Mouse (Mus musculus): Measurements from ENCODE around the gene Dspp.
A peak's percentile ranks its signal among the peaks of the same experiment; 100 is the strongest.

Dspp gene

DNA sequence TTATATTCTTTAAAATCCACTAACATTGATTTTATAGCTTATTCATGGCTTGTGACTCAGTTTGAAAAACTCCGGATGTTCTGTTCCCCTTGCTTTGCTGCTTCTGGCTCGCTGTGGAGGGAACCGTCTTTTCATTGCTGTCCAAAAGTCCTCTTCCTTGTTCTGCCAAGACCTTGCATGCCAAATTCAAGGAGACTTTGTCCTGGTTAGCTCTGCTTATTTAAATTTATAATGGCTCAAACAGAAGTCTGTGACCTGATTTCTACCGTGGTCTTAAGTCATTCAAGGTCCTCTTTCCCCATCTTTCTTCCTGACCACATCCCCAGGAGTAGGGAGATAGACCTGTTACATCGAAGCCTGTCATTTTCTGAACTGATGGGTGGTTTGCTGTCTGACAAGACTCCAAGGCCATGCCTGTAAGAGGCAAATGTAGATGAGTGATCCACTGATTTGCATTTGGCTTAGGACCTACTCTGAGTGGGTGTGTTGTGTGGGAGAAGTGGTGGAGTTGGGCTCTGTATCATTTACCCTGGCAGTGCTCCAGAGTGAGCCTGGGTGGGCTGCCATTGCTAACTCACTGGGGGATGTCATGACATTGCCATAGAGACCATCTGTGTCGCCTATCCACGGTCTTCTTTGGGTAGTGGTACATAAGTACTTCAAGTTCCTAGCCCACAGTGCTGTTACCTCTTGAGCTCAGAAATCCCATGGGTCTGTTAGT is 12.0 kb upstream of the Dspp start:
- no peaks in the 10 kb centered on the region for H3K27me3 ChIP-seq (ENCODE audit: control insufficient read depth, insufficient read depth, low read length, poor library complexity, severe bottlenecking)
- DNase-seq (ENCODE audit: low read depth, low spot score), result no peak
- H3K36me3 ChIP-seq (ENCODE audit: control insufficient read depth, insufficient read depth, low read length, poor library complexity, severe bottlenecking), result no peaks in the 10 kb centered on the region

- Histone ChIP-seq H3K36me3 (ENCODE audit: control insufficient read depth, insufficient read depth, low read length, poor library complexity, severe bottlenecking) (no peaks in the 10 kb centered on the region), H3K27me3 (ENCODE audit: control insufficient read depth, insufficient read depth, low read length, poor library complexity, severe bottlenecking) (no peaks in the 10 kb centered on the region)
- no peak for DNase-seq (ENCODE audit: low read depth, low spot score)
Observed at GRCm38 (mm10) chr5:104160581-104160980, 9.9 kb upstream of the Dspp start.

- DNase-seq (ENCODE audit: low read depth, low spot score), result no peak
- H3K36me3 ChIP-seq (ENCODE audit: control insufficient read depth, insufficient read depth, low read length, poor library complexity, severe bottlenecking), result no peaks in the 10 kb centered on the region
- no peaks in the 10 kb centered on the region for H3K27me3 ChIP-seq (ENCODE audit: control insufficient read depth, insufficient read depth, low read length, poor library complexity, severe bottlenecking)
Observed at GRCm38 (mm10) chr5:104161390-104161789, 9.1 kb upstream of the Dspp start.

- H3K36me3 ChIP-seq (ENCODE audit: control insufficient read depth, insufficient read depth, low read length, poor library complexity, severe bottlenecking), result no peaks in the 10 kb centered on the region
- H3K27me3 ChIP-seq (ENCODE audit: control insufficient read depth, insufficient read depth, low read length, poor library complexity, severe bottlenecking), result no peaks in the 10 kb centered on the region
- DNase-seq (ENCODE audit: low read depth, low spot score), result no peak
Observed at GRCm38 (mm10) chr5:104163536-104163935, 7.0 kb upstream of the Dspp start.

- Histone ChIP-seq H3K36me3 (ENCODE audit: control insufficient read depth, insufficient read depth, low read length, poor library complexity, severe bottlenecking) (no peaks in the 10 kb centered on the region), H3K27me3 (ENCODE audit: control insufficient read depth, insufficient read depth, low read length, poor library complexity, severe bottlenecking) (no peaks in the 10 kb centered on the region)
- no peak for DNase-seq (ENCODE audit: low read depth, low spot score)
Observed at GRCm38 (mm10) chr5:104173094-104173493, 2.6 kb downstream of the Dspp start.

DNA sequence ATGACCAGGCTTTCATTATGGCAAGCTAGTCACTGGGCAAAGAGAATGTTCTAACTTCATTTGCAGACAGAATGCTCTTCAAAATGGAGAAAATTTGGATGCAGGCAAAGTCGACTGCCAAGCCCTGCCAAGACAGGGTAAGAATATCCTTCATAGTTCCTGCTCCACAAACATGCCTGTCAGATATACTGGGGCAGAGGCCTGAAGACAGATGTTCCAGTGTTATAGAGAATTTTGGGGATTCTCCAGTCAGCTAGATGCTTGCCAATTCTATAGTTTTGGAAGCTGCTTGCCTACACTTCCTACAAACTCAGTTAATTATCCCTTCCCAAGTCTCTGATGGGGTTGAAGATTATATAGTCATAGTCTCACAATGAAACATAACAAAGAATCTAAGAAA is 13.2 kb downstream of the Dspp start:
- no peaks in the 10 kb centered on the region for H3K27me3 ChIP-seq (ENCODE audit: control insufficient read depth, insufficient read depth, low read length, poor library complexity, severe bottlenecking)
- H3K36me3 ChIP-seq (ENCODE audit: control insufficient read depth, insufficient read depth, low read length, poor library complexity, severe bottlenecking), result no peaks in the 10 kb centered on the region
- no peak for DNase-seq (ENCODE audit: low read depth, low spot score)

DNA sequence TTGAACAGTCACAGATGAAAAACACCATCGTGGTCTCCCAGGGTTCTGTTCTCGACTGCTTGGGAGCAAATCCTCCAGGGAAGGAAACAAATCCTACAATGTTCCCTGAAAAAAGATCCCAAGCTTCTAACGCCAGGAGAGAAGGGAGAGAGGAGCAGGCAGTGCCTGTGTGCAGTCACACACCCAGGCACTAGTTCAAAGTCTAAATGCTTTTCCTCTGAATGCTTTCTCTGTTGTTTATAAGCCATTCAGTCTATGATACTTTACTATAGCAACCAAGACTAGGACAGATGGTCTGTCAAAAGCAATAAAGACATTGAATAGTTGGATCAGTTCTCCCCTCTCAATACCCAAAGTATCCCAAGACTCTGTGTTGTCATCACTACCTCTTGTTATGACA is 16.8 kb downstream of the Dspp start:
- no peaks in the 10 kb centered on the region for H3K27me3 ChIP-seq (ENCODE audit: control insufficient read depth, insufficient read depth, low read length, poor library complexity, severe bottlenecking)
- DNase-seq (ENCODE audit: low read depth, low spot score), result no peak
- H3K36me3 ChIP-seq (ENCODE audit: control insufficient read depth, insufficient read depth, low read length, poor library complexity, severe bottlenecking), result no peaks in the 10 kb centered on the region

DNA sequence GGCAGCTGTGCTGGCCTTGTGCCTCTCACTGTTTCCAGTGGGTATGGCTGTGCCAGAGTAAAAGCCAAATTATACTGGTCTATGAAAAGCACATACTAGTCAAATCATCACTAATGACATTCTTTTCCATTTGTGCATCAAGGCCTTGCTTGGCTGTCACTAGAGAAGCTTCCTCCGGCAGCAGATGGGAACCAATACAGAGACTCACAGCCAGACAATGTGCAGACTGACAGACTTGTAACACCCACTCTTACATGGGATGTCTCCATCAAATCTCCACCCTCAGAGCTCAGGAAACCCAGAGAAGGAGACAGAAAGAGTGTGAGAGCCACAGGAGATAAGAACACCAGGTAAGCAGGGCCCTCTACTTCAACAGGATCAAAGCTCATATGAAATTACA is 24.6 kb downstream of the Dspp start:
- H3K36me3 ChIP-seq (ENCODE audit: control insufficient read depth, insufficient read depth, low read length, poor library complexity, severe bottlenecking), result no peaks in the 10 kb centered on the region
- DNase-seq (ENCODE audit: low read depth, low spot score), result no peak
- H3K27me3 ChIP-seq (ENCODE audit: control insufficient read depth, insufficient read depth, low read length, poor library complexity, severe bottlenecking), result no peaks in the 10 kb centered on the region

GRCm38 (mm10) chr5:104201153-104201950 is 30.8 kb downstream of the Dspp start:
- Histone ChIP-seq H3K27me3 (ENCODE audit: control insufficient read depth, insufficient read depth, low read length, poor library complexity, severe bottlenecking) (no peaks in the 10 kb centered on the region), H3K36me3 (ENCODE audit: control insufficient read depth, insufficient read depth, low read length, poor library complexity, severe bottlenecking) (no peaks in the 10 kb centered on the region)
- no peak for DNase-seq (ENCODE audit: low read depth, low spot score)

DNA sequence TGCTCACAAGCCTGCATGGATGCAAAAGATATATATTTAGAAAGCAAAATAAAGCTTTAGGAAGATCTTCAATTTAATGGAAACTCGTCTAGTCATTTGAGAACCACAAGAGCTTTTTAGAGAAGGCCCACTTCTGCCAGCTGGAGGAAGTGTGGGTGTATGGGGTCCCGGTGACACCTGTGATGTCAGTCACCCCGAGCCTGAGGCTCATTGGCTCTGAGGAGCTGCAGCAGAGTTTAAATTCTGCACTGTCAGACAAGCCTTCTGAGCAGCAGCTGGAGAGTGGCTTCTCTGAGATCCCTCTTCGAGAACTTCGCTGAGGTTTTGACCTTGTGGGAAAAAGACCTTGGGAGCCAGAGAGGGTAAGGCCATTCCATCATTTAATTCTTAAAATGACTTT is 31.8 kb downstream of the Dspp start, which contains the start of gene Dmp1:
Gene Dmp1 (plus strand): TSS at position 263 of the 400 bp plus-strand sequence.
- Histone ChIP-seq H3K27me3 (ENCODE audit: control insufficient read depth, insufficient read depth, low read length, poor library complexity, severe bottlenecking) (no peaks in the 10 kb centered on the region), H3K36me3 (ENCODE audit: control insufficient read depth, insufficient read depth, low read length, poor library complexity, severe bottlenecking) (no peaks in the 10 kb centered on the region)
- DNase-seq (ENCODE audit: low read depth, low spot score), result no peak

GRCm38 (mm10) chr5:104212531-104212930 is 42.0 kb downstream of the Dspp start:
- no peak for DNase-seq (ENCODE audit: low read depth, low spot score)
- Histone ChIP-seq H3K27me3 (ENCODE audit: control insufficient read depth, insufficient read depth, low read length, poor library complexity, severe bottlenecking) (no peaks in the 10 kb centered on the region), H3K36me3 (ENCODE audit: control insufficient read depth, insufficient read depth, low read length, poor library complexity, severe bottlenecking) (no peaks in the 10 kb centered on the region)

- Histone ChIP-seq H3K27me3 (ENCODE audit: control insufficient read depth, insufficient read depth, low read length, poor library complexity, severe bottlenecking) (no peaks in the 10 kb centered on the region), H3K36me3 (ENCODE audit: control insufficient read depth, insufficient read depth, low read length, poor library complexity, severe bottlenecking) (no peaks in the 10 kb centered on the region)
- peak; percentile 6 for DNase-seq (ENCODE audit: low read depth, low spot score)
Observed at GRCm38 (mm10) chr5:104218926-104219325, 48.4 kb downstream of the Dspp start.

GRCm38 (mm10) chr5:104224299-104224698 is 53.8 kb downstream of the Dspp start:
- no peaks in the 10 kb centered on the region for H3K36me3 ChIP-seq (ENCODE audit: control insufficient read depth, insufficient read depth, low read length, poor library complexity, severe bottlenecking)
- DNase-seq (ENCODE audit: low read depth, low spot score), result no peak
- no peaks in the 10 kb centered on the region for H3K27me3 ChIP-seq (ENCODE audit: control insufficient read depth, insufficient read depth, low read length, poor library complexity, severe bottlenecking)

GRCm38 (mm10) chr5:104224750-104225149 is 54.2 kb downstream of the Dspp start:
- Histone ChIP-seq H3K27me3 (ENCODE audit: control insufficient read depth, insufficient read depth, low read length, poor library complexity, severe bottlenecking) (no peaks in the 10 kb centered on the region), H3K36me3 (ENCODE audit: control insufficient read depth, insufficient read depth, low read length, poor library complexity, severe bottlenecking) (no peaks in the 10 kb centered on the region)
- no peak for DNase-seq (ENCODE audit: low read depth, low spot score)

- no peaks in the 10 kb centered on the region for H3K36me3 ChIP-seq (ENCODE audit: control insufficient read depth, insufficient read depth, low read length, poor library complexity, severe bottlenecking)
- H3K27me3 ChIP-seq (ENCODE audit: control insufficient read depth, insufficient read depth, low read length, poor library complexity, severe bottlenecking), result no peaks in the 10 kb centered on the region
- DNase-seq (ENCODE audit: low read depth, low spot score), result no peak
Observed at GRCm38 (mm10) chr5:104228497-104228896, 58.0 kb downstream of the Dspp start.

Data from splenic B cell, adult 2 months (primary cell).